Mouse (Mus musculus): ENCODE results near the gene Robo3.

Robo3 gene

GRCm38 (mm10) chr9:37368081-37368830, 64.8 kb downstream of the Robo3 start:
- no peak for DNase-seq (ENCODE audit: low spot score)

- DNase-seq (ENCODE audit: low spot score) = no peak
These were observed 65.6 kb downstream of the Robo3 start, which contains the start of gene Hepacam for GRCm38 (mm10) chr9:37367301-37368080. Gene Hepacam (plus strand): TSS chr9:37367351.

- DNase-seq (ENCODE audit: low spot score) = no peak
These were observed 67.3 kb downstream of the Robo3 start for GRCm38 (mm10) chr9:37365706-37366105.
